Mouse (Mus musculus) hematopoietic multipotent progenitor cell, adult 10-12 weeks (in vitro differentiated cells): Measurements from ENCODE around the gene Caprin1. TPM values are rescaled to one million over a fixed set of nuclear protein-coding genes. Genes with fewer than 3 reads are reported as not detected.

ENCODE experiments used
- polyA plus RNA-seq: library from polyadenylated mRNA; stranded (reverse); fragments of >175 nt; gene quantifications from 2 replicates; pipeline ENCODE4 v1.2.3, GENCODE M21; 2012; ENCODE audit warnings: low replicate concordance

Gene Caprin1
- 86.7 and 153 TPM in 2 replicates for polyA plus RNA-seq

GRCm38 (mm10) chr2:103797491-103798009 is at the start of gene Caprin1:
Caprin1 (minus strand) TSS chr2:103797649.

GRCm38 (mm10) chr2:103760906-103761716 is 36.3 kb downstream of the Caprin1 start, which contains the start of gene Nat10:
Nat10 (minus strand) TSS chr2:103761270.

Other genes starting within 250 kb of the Caprin1 start
- 8.2 and 17.7 TPM in 2 replicates for gene Abtb2, start 231.3 kb downstream of the Caprin1 start, polyA plus RNA-seq
- 4.1 and 12.2 TPM in 2 replicates for gene Nat10, start 36.4 kb downstream of the Caprin1 start, polyA plus RNA-seq
- gene Lmo2, start 160.3 kb upstream of the Caprin1 start, polyA plus RNA-seq, result 205 and 416 TPM in 2 replicates
- gene Fbxo3, start 230.1 kb upstream of the Caprin1 start, polyA plus RNA-seq, result 3.5 and 6.0 TPM in 2 replicates
- not detected in 2 replicates for gene 4931422A03Rik, start 230.7 kb upstream of the Caprin1 start, polyA plus RNA-seq